Mouse (Mus musculus): ENCODE results near the gene Glrb. TPM values are rescaled to one million over a fixed set of nuclear protein-coding genes. Genes with fewer than 3 reads are reported as not detected.

Gene Glrb
- polyA plus RNA-seq, 1 experiment from 2014 or later, result 3.0 TPM

GRCm38 (mm10) chr3:80802596-80803081 lies 110.8 kb downstream of the Glrb start, which contains the start of gene Gria2:
Gene Gria2, minus strand, starts transcription at chr3:80802835.
- Histone ChIP-seq H3K27me3 (ENCODE audit: control insufficient read depth, insufficient read depth, low read depth, low read length) (peaks cover 25% of the 10 kb centered on the region), H3K4me3 (ENCODE audit: low read length) (peak within 1 kb of the TSS; percentile 44), H3K4me2 (ENCODE audit: low read depth, low read length) (peak within 1 kb of the TSS; percentile 65), H3K9ac (ENCODE audit: low read length) (no peak within 1 kb of the TSS), H3K9me3 (ENCODE audit: control insufficient read depth, low read length) (no peaks in the 10 kb centered on the region), H3K36me3 (ENCODE audit: control insufficient read depth, insufficient read depth, low read length) (no peaks in the 10 kb centered on the region), H3K4me1 (replicated peaks; ENCODE audit: control insufficient read depth, insufficient read depth, low read length) (peaks cover 12% of the 10 kb centered on the region), H3K27ac (ENCODE audit: low read length) (no peak within 1 kb of the TSS)
- peak; percentile 95 for ATAC-seq (ENCODE audit: low read depth)
- WGBS, result 2% methylated on average over 30 of the region's 35 CpGs

- peaks cover 25% of the 10 kb centered on the region for H3K27me3 ChIP-seq (ENCODE audit: control insufficient read depth, insufficient read depth, low read depth, low read length)
- no peak overlapping the region for H3K4me3 ChIP-seq (ENCODE audit: low read length)
- peaks cover 12% of the 10 kb centered on the region for H3K4me1 ChIP-seq (replicated peaks; ENCODE audit: control insufficient read depth, insufficient read depth, low read length)
- no peaks in the 10 kb centered on the region for H3K36me3 ChIP-seq (ENCODE audit: control insufficient read depth, insufficient read depth, low read length)
- ATAC-seq (ENCODE audit: low read depth), result no peak
- no peak overlapping the region for H3K27ac ChIP-seq (ENCODE audit: low read length)
- H3K9ac ChIP-seq (ENCODE audit: low read length), result no peak overlapping the region
- H3K4me2 ChIP-seq (ENCODE audit: low read depth, low read length), result no peak overlapping the region
- H3K9me3 ChIP-seq (ENCODE audit: control insufficient read depth, low read length), result no peaks in the 10 kb centered on the region
- WGBS, result 28% methylated on average over 6 of the region's 6 CpGs
These were observed 111.6 kb downstream of the Glrb start for GRCm38 (mm10) chr3:80801827-80802310.

- ATAC-seq (ENCODE audit: low read depth), result peak; percentile 36; the same call in 1 of the 2 replicates
- H3K4me2 ChIP-seq (ENCODE audit: low read depth, low read length), result peak overlapping the region; percentile 49
- peak overlapping the region; percentile 33 for H3K4me3 ChIP-seq (ENCODE audit: low read length)
- H3K27ac ChIP-seq (ENCODE audit: low read length), result no peak overlapping the region
- H3K4me1 ChIP-seq (replicated peaks; ENCODE audit: control insufficient read depth, insufficient read depth, low read length), result peaks cover 12% of the 10 kb centered on the region
- no peaks in the 10 kb centered on the region for H3K36me3 ChIP-seq (ENCODE audit: control insufficient read depth, insufficient read depth, low read length)
- H3K9me3 ChIP-seq (ENCODE audit: control insufficient read depth, low read length), result no peaks in the 10 kb centered on the region
- H3K27me3 ChIP-seq (ENCODE audit: control insufficient read depth, insufficient read depth, low read depth, low read length), result peaks cover 25% of the 10 kb centered on the region
- WGBS, result 11% methylated on average over 33 of the region's 33 CpGs
- no peak overlapping the region for H3K9ac ChIP-seq (ENCODE audit: low read length)
These were observed 112.2 kb downstream of the Glrb start for GRCm38 (mm10) chr3:80800995-80801826.

GRCm38 (mm10) chr3:80800299-80800994 lies 113.0 kb downstream of the Glrb start:
- peak; percentile 49; the same call in 1 of the 2 replicates for ATAC-seq (ENCODE audit: low read depth)
- no peak overlapping the region for H3K27ac ChIP-seq (ENCODE audit: low read length)
- no peak overlapping the region for H3K9ac ChIP-seq (ENCODE audit: low read length)
- H3K4me1 ChIP-seq (replicated peaks; ENCODE audit: control insufficient read depth, insufficient read depth, low read length), result peaks cover 12% of the 10 kb centered on the region
- peak overlapping the region; percentile 33 for H3K4me3 ChIP-seq (ENCODE audit: low read length)
- no peaks in the 10 kb centered on the region for H3K36me3 ChIP-seq (ENCODE audit: control insufficient read depth, insufficient read depth, low read length)
- H3K4me2 ChIP-seq (ENCODE audit: low read depth, low read length), result peak overlapping the region; percentile 49
- H3K9me3 ChIP-seq (ENCODE audit: control insufficient read depth, low read length), result no peaks in the 10 kb centered on the region
- 4% methylated on average over 29 of the region's 29 CpGs for WGBS
- peaks cover 25% of the 10 kb centered on the region for H3K27me3 ChIP-seq (ENCODE audit: control insufficient read depth, insufficient read depth, low read depth, low read length)

- no peak overlapping the region for H3K4me2 ChIP-seq (ENCODE audit: low read depth, low read length)
- no peaks in the 10 kb centered on the region for H3K36me3 ChIP-seq (ENCODE audit: control insufficient read depth, insufficient read depth, low read length)
- H3K27me3 ChIP-seq (ENCODE audit: control insufficient read depth, insufficient read depth, low read depth, low read length), result peaks cover 25% of the 10 kb centered on the region
- H3K4me1 ChIP-seq (replicated peaks; ENCODE audit: control insufficient read depth, insufficient read depth, low read length), result peaks cover 12% of the 10 kb centered on the region
- no peaks in the 10 kb centered on the region for H3K9me3 ChIP-seq (ENCODE audit: control insufficient read depth, low read length)
- H3K27ac ChIP-seq (ENCODE audit: low read length), result no peak overlapping the region
- 55% methylated on average over 1 of the region's 1 CpGs for WGBS
- no peak overlapping the region for H3K4me3 ChIP-seq (ENCODE audit: low read length)
- no peak overlapping the region for H3K9ac ChIP-seq (ENCODE audit: low read length)
- ATAC-seq (ENCODE audit: low read depth), result no peak
These were observed 115.5 kb downstream of the Glrb start for GRCm38 (mm10) chr3:80797935-80798334.

GRCm38 (mm10) chr3:80796764-80797163 lies 116.7 kb downstream of the Glrb start:
- Histone ChIP-seq H3K4me1 (replicated peaks; ENCODE audit: control insufficient read depth, insufficient read depth, low read length) (peaks cover 8% of the 10 kb centered on the region), H3K27me3 (ENCODE audit: control insufficient read depth, insufficient read depth, low read depth, low read length) (peaks cover 17% of the 10 kb centered on the region), H3K27ac (ENCODE audit: low read length) (no peak overlapping the region), H3K36me3 (ENCODE audit: control insufficient read depth, insufficient read depth, low read length) (no peaks in the 10 kb centered on the region), H3K4me2 (ENCODE audit: low read depth, low read length) (no peak overlapping the region), H3K9ac (ENCODE audit: low read length) (no peak overlapping the region), H3K4me3 (ENCODE audit: low read length) (no peak overlapping the region), H3K9me3 (ENCODE audit: control insufficient read depth, low read length) (no peaks in the 10 kb centered on the region)
- ATAC-seq (ENCODE audit: low read depth), result no peak

GRCm38 (mm10) chr3:80795284-80795683 lies 118.2 kb downstream of the Glrb start:
- Histone ChIP-seq H3K36me3 (ENCODE audit: control insufficient read depth, insufficient read depth, low read length) (no peaks in the 10 kb centered on the region), H3K4me3 (ENCODE audit: low read length) (no peak overlapping the region), H3K9me3 (ENCODE audit: control insufficient read depth, low read length) (no peaks in the 10 kb centered on the region), H3K9ac (ENCODE audit: low read length) (no peak overlapping the region), H3K4me1 (replicated peaks; ENCODE audit: control insufficient read depth, insufficient read depth, low read length) (peaks cover 2% of the 10 kb centered on the region), H3K4me2 (ENCODE audit: low read depth, low read length) (no peak overlapping the region), H3K27me3 (ENCODE audit: control insufficient read depth, insufficient read depth, low read depth, low read length) (peaks cover 2% of the 10 kb centered on the region; the same call in 1 of the 2 replicates), H3K27ac (ENCODE audit: low read length) (no peak overlapping the region)
- WGBS, result 54% methylated on average over 2 of the region's 2 CpGs
- no peak for ATAC-seq (ENCODE audit: low read depth)

All from lung, embryonic 16.5 days (tissue).